Mouse (Mus musculus): ENCODE data around the gene Mknk2.

GRCm38 (mm10) chr10:80658841-80659202, 19.1 kb downstream of the Mknk2 start:
- TF ChIP-seq POLR2A (IDR thresholded peaks at IDR 0.05; ENCODE audit: control insufficient read depth in 1 of 2, insufficient read depth in 1 of 2, low read depth in 1 of 2, low read length in 2 of 2, poor library complexity in 1 of 2) (peak in 1 of 2 experiments; percentile 64; a peak in 2 of 4 replicates), GABPA (IDR thresholded peaks at IDR 0.05; ENCODE audit: low read depth, low read length) (no peak), JUND (IDR thresholded peaks at IDR 0.05; ENCODE audit: low read depth, low read length) (no peak), KAT2A (conservative IDR thresholded peaks at IDR 0.05; ENCODE audit: low read depth, low read length) (no peak), BHLHE40 (IDR thresholded peaks at IDR 0.05; ENCODE audit: borderline replicate concordance, low read depth, low read length) (no peak), NRF1 (IDR thresholded peaks at IDR 0.05; ENCODE audit: insufficient read depth, low read depth, low read length, poor library complexity, severe bottlenecking) (no peak), ELF1 (IDR thresholded peaks at IDR 0.05; ENCODE audit: low read depth, low read length) (0 out of 2 replicates have a peak, but pooled peaks have one; percentile 37), E2F4 (IDR thresholded peaks at IDR 0.05; ENCODE audit: borderline replicate concordance, low read depth, low read length) (no peak), SMC3 (IDR thresholded peaks at IDR 0.05; ENCODE audit: low read depth, low read length) (no peak)

Measured in MEL (cell line).